19 mouse cellular contexts compared by ENCODE assay signal in genomic region chr11:77829043-77829841, GRCm38 (mm10). TPM values are rescaled to one million over a fixed set of nuclear protein-coding genes. Genes with fewer than 3 reads are reported as not detected.
A peak's percentile ranks its signal among the peaks of the same experiment; 100 is the strongest.
DNase-seq lines count a peak whose midpoint lies in the region; ATAC-seq and TF ChIP-seq lines count a peak whose summit lies in the region.
"Had no signal": no experiment of that assay in that cellular context is flagged by ENCODE, and none has a peak within 500 bp of the region (broad histone marks: within the 10 kb centered on the region; RNA-seq: fewer than 3 reads in every experiment).

No protein-coding gene starts in this region.

- DNase-seq in forebrain, embryonic 11.5 days (ENCODE audit: low spot score) = no peak
- DNase-seq in forebrain, postnatal 0 days = no peak
- no peak for DNase-seq in lung, postnatal 0 days (ENCODE audit: low spot score)
- no peak for DNase-seq in lung, adult 2 months
- DNase-seq in midbrain, embryonic 14.5 days = no peak
- DNase-seq: B cell, adult 2 months; cerebellum, adult 9-10 months; embryo, embryonic 11 days; kidney, adult 18-20 months had no signal

- H3K4me3 ChIP-seq in forebrain, embryonic 11.5 days (ENCODE audit: low read depth, low read length) = no peak overlapping the region
- no peak overlapping the region for H3K4me3 ChIP-seq in forebrain, postnatal 0 days (ENCODE audit: low read depth, low read length)
- no peak overlapping the region for H3K4me3 ChIP-seq in lung, postnatal 0 days (ENCODE audit: low read depth, low read length)
- no peak overlapping the region for H3K4me3 ChIP-seq in lung, adult 2 months (replicated peaks; ENCODE audit: extremely low read depth, low read depth, low read length)
- H3K4me3 ChIP-seq in forebrain, embryonic 12.5 days (replicated peaks) = no peak overlapping the region
- H3K4me3 ChIP-seq in midbrain, embryonic 14.5 days (replicated peaks; ENCODE audit: low read depth, low read length) = no peak overlapping the region
- no peak overlapping the region for H3K4me3 ChIP-seq in heart, embryonic 11.5 days (ENCODE audit: low read depth, low read length)
- H3K4me3 ChIP-seq: heart, embryonic 15.5 days; limb, embryonic 12.5 days; liver, embryonic 15.5 days had no signal

- H3K9ac ChIP-seq in forebrain, embryonic 11.5 days (ENCODE audit: low read length) = 0 out of 2 replicates have a peak overlapping the region, but pooled peaks have one; percentile 12
- H3K9ac ChIP-seq in forebrain, postnatal 0 days = no peak overlapping the region
- H3K9ac ChIP-seq in lung, postnatal 0 days (replicated peaks; ENCODE audit: low read depth) = no peak overlapping the region
- H3K9ac ChIP-seq in forebrain, embryonic 12.5 days = no peak overlapping the region
- H3K9ac ChIP-seq in midbrain, embryonic 14.5 days (replicated peaks; ENCODE audit: low read length) = no peak overlapping the region
- H3K9ac ChIP-seq in heart, embryonic 11.5 days (ENCODE audit: low read depth, low read length) = no peak overlapping the region
- H3K9ac ChIP-seq: heart, embryonic 15.5 days; limb, embryonic 12.5 days; liver, embryonic 15.5 days had no signal

- no peaks in the 10 kb centered on the region for H3K36me3 ChIP-seq in forebrain, embryonic 11.5 days (ENCODE audit: control insufficient read depth, insufficient read depth, low read length)
- peaks cover 58% of the 10 kb centered on the region for H3K36me3 ChIP-seq in forebrain, postnatal 0 days (ENCODE audit: insufficient read depth)
- peaks cover 29% of the 10 kb centered on the region; the same call in 1 of the 2 replicates for H3K36me3 ChIP-seq in lung, postnatal 0 days (ENCODE audit: insufficient read depth, low read length)
- peaks cover 52% of the 10 kb centered on the region for H3K36me3 ChIP-seq in forebrain, embryonic 12.5 days (replicated peaks)
- H3K36me3 ChIP-seq in midbrain, embryonic 14.5 days (ENCODE audit: control insufficient read depth, insufficient read depth, low read length) = peaks cover 67% of the 10 kb centered on the region
- peaks cover 41% of the 10 kb centered on the region for H3K36me3 ChIP-seq in heart, embryonic 11.5 days (ENCODE audit: control insufficient read depth, insufficient read depth, low read length)

- 86% methylated on average over 23 of the region's 23 CpGs for WGBS in forebrain, embryonic 11.5 days
- 64% methylated on average over 23 of the region's 23 CpGs for WGBS in forebrain, postnatal 0 days
- WGBS in lung, postnatal 0 days = 75% methylated on average over 23 of the region's 23 CpGs
- 74% methylated on average over 23 of the region's 23 CpGs for WGBS in lung, adult 2 months
- 81% methylated on average over 23 of the region's 23 CpGs for WGBS in forebrain, embryonic 12.5 days
- 79% methylated on average over 23 of the region's 23 CpGs for WGBS in midbrain, embryonic 14.5 days
- WGBS in heart, embryonic 11.5 days (ENCODE audit: insufficient replicate concordance) = 82% methylated on average over 23 of the region's 23 CpGs

- TF ChIP-seq EP300 in lung, postnatal 0 days (IDR thresholded peaks at IDR 0.05) = no peak

- no peak overlapping the region for H3K27ac ChIP-seq in forebrain, embryonic 11.5 days (ENCODE audit: low read depth, low read length)
- no peak overlapping the region for H3K27ac ChIP-seq in forebrain, postnatal 0 days (ENCODE audit: low read depth, low read length)
- no peak overlapping the region for H3K27ac ChIP-seq in lung, postnatal 0 days (ENCODE audit: low read length)
- peak overlapping the region; percentile 48 for H3K27ac ChIP-seq in forebrain, embryonic 12.5 days
- H3K27ac ChIP-seq in midbrain, embryonic 14.5 days (replicated peaks; ENCODE audit: low read depth, low read length) = peak overlapping the region; percentile 55
- H3K27ac ChIP-seq in heart, embryonic 11.5 days (ENCODE audit: low read depth, low read length) = no peak overlapping the region
- H3K27ac ChIP-seq: heart, embryonic 15.5 days; limb, embryonic 12.5 days; liver, embryonic 15.5 days had no signal

- peaks cover 10% of the 10 kb centered on the region for H3K4me1 ChIP-seq in forebrain, embryonic 11.5 days (replicated peaks; ENCODE audit: control insufficient read depth, insufficient read depth, low read length)
- H3K4me1 ChIP-seq in forebrain, postnatal 0 days (ENCODE audit: insufficient read depth) = peaks cover 10% of the 10 kb centered on the region; the same call in 1 of the 2 replicates
- no peaks in the 10 kb centered on the region for H3K4me1 ChIP-seq in lung, postnatal 0 days (ENCODE audit: insufficient read depth, low read depth, low read length)
- H3K4me1 ChIP-seq in lung, adult 2 months (ENCODE audit: control insufficient read depth, insufficient read depth, low read length) = no peaks in the 10 kb centered on the region
- H3K4me1 ChIP-seq in forebrain, embryonic 12.5 days = peaks cover 41% of the 10 kb centered on the region
- peaks cover 7% of the 10 kb centered on the region; the same call in 1 of the 2 replicates for H3K4me1 ChIP-seq in midbrain, embryonic 14.5 days (ENCODE audit: control insufficient read depth, insufficient read depth, low read length)
- H3K4me1 ChIP-seq in heart, embryonic 11.5 days (ENCODE audit: control insufficient read depth, insufficient read depth, low read length) = peaks cover 6% of the 10 kb centered on the region; the same call in 1 of the 2 replicates
- H3K4me1 ChIP-seq: limb, embryonic 12.5 days; liver, embryonic 15.5 days had no signal

- TF ChIP-seq POLR2A in lung, adult 2 months (IDR thresholded peaks at IDR 0.05; ENCODE audit: borderline replicate concordance, extremely low read depth, low read depth, low read length) = no peak

- TF ChIP-seq CTCF in forebrain, postnatal 0 days (IDR thresholded peaks at IDR 0.05; ENCODE audit: low read depth) = no peak
- no peak for TF ChIP-seq CTCF in lung, postnatal 0 days (IDR thresholded peaks at IDR 0.05)
- no peak for TF ChIP-seq CTCF in lung, adult 2 months (IDR thresholded peaks at IDR 0.05; ENCODE audit: insufficient read depth, low read length)

- no peaks in the 10 kb centered on the region for H3K9me3 ChIP-seq in forebrain, embryonic 11.5 days (ENCODE audit: control insufficient read depth, low read length)
- no peaks in the 10 kb centered on the region for H3K9me3 ChIP-seq in forebrain, postnatal 0 days (ENCODE audit: low read length)
- no peaks in the 10 kb centered on the region for H3K9me3 ChIP-seq in lung, postnatal 0 days (ENCODE audit: low read length)
- H3K9me3 ChIP-seq in forebrain, embryonic 12.5 days = no peaks in the 10 kb centered on the region
- H3K9me3 ChIP-seq in midbrain, embryonic 14.5 days (ENCODE audit: control insufficient read depth, low read length) = no peaks in the 10 kb centered on the region
- H3K9me3 ChIP-seq in heart, embryonic 11.5 days (replicated peaks; ENCODE audit: control insufficient read depth, low read length) = no peaks in the 10 kb centered on the region
- H3K9me3 ChIP-seq: heart, embryonic 15.5 days; limb, embryonic 12.5 days; liver, embryonic 15.5 days had no signal

- peaks cover 3% of the 10 kb centered on the region; the same call in 1 of the 2 replicates for H3K27me3 ChIP-seq in forebrain, embryonic 11.5 days (ENCODE audit: control insufficient read depth, insufficient read depth, low read length)
- no peaks in the 10 kb centered on the region for H3K27me3 ChIP-seq in forebrain, postnatal 0 days (ENCODE audit: insufficient read depth, low read length)
- H3K27me3 ChIP-seq in lung, postnatal 0 days (replicated peaks; ENCODE audit: insufficient read depth, low read length) = no peaks in the 10 kb centered on the region
- H3K27me3 ChIP-seq in forebrain, embryonic 12.5 days = peaks cover 30% of the 10 kb centered on the region
- no peaks in the 10 kb centered on the region for H3K27me3 ChIP-seq in midbrain, embryonic 14.5 days (ENCODE audit: control insufficient read depth, insufficient read depth, low read length)
- no peaks in the 10 kb centered on the region for H3K27me3 ChIP-seq in heart, embryonic 11.5 days (ENCODE audit: control insufficient read depth, insufficient read depth, low read length)
- H3K27me3 ChIP-seq: heart, embryonic 15.5 days; liver, embryonic 15.5 days had no signal

- no peak overlapping the region for H3K4me2 ChIP-seq in forebrain, embryonic 11.5 days (ENCODE audit: low read depth, low read length, severe bottlenecking)
- H3K4me2 ChIP-seq in forebrain, postnatal 0 days (ENCODE audit: low read depth) = no peak overlapping the region
- H3K4me2 ChIP-seq in lung, postnatal 0 days (replicated peaks; ENCODE audit: low read depth, low read length) = no peak overlapping the region
- no peak overlapping the region for H3K4me2 ChIP-seq in forebrain, embryonic 12.5 days
- no peak overlapping the region for H3K4me2 ChIP-seq in midbrain, embryonic 14.5 days (ENCODE audit: low read length)
- H3K4me2 ChIP-seq in heart, embryonic 11.5 days = no peak overlapping the region
- H3K4me2 ChIP-seq: heart, embryonic 15.5 days; limb, embryonic 12.5 days; liver, embryonic 15.5 days had no signal

- ATAC-seq in forebrain, embryonic 11.5 days (replicated peaks; ENCODE audit: low FRiP score) = no peak
- no peak for ATAC-seq in forebrain, postnatal 0 days
- ATAC-seq in lung, postnatal 0 days = peak; percentile 14; the same call in 1 of the 2 replicates
- ATAC-seq in forebrain, embryonic 12.5 days (ENCODE audit: low FRiP score) = no peak
- ATAC-seq in midbrain, embryonic 14.5 days (ENCODE audit: low FRiP score, low TSS enrichment) = no peak
- no peak for ATAC-seq in CD4-positive, CD25-positive, alpha-beta regulatory T cell, adult 4 months
- no peak for ATAC-seq in heart, embryonic 11.5 days (replicated peaks; ENCODE audit: insufficient number of reproducible peaks, low FRiP score, low TSS enrichment)

RNA-seq across cellular contexts. Expression of gene Gm10277, which starts 41.7 kb away (rescaled TPM):
- polyA plus RNA-seq in forebrain, embryonic 11.5 days (2014; fragmentation: Nextera tagmentation; extraction: Ambion mirVana) = 1.4 and 1.6 TPM in 2 replicates
- total RNA-seq in forebrain, postnatal 0 days (2014; rRNA removed) = not detected in 2 replicates
- polyA plus RNA-seq in forebrain, postnatal 0 days (2015; fragmentation: Nextera tagmentation; extraction: Ambion mirVana) = 0.29 TPM in 1 of 2 replicates, not detected in the other
- polyA plus RNA-seq in lung, postnatal 0 days (2015; fragmentation: Nextera tagmentation; extraction: Ambion mirVana) = 0.90 and 1.2 TPM in 2 replicates
- not detected in 2 replicates for polyA plus RNA-seq in lung, adult 2 months (2012; rRNA removed)
- 2.1 and 2.9 TPM in 2 replicates for polyA plus RNA-seq in forebrain, embryonic 12.5 days (2016; fragmentation: Nextera tagmentation; extraction: Ambion mirVana)
- 1.0 and 1.6 TPM in 2 replicates for polyA plus RNA-seq in midbrain, embryonic 14.5 days (2014; fragmentation: Nextera tagmentation; extraction: Ambion mirVana)
- polyA plus RNA-seq in CD4-positive, CD25-positive, alpha-beta regulatory T cell, adult 4 months (2017; shearing (Covaris generic)) = under 1 TPM; 0.32 to 0.34 TPM
- 0.55 and 0.87 TPM in 2 replicates for polyA plus RNA-seq in heart, embryonic 11.5 days (2014; fragmentation: Nextera tagmentation; extraction: Ambion mirVana)
- total RNA-seq: adrenal gland, adult 18-20 months; layer of hippocampus, adult 18-20 months; left cerebral cortex, adult 18-20 months had no signal
- polyA plus RNA-seq: urinary bladder, adult 2 months had no signal

Comparison
In these comparisons a context has a peak if more than half of its experiments do, and no peak if none do; other contexts are left out.
1. H3K27ac ChIP-seq: peak in forebrain, embryonic 12.5 days (single experiment) and midbrain, embryonic 14.5 days (single experiment); none in forebrain, embryonic 11.5 days (single experiment), forebrain, postnatal 0 days (single experiment), lung, postnatal 0 days (single experiment) and heart, embryonic 11.5 days (single experiment).